Mouse (Mus musculus) T-helper 1 cell (primary cell): Measurements from ENCODE around the gene Ndufv3.

Source experiments
- in situ Hi-C: fragments of 300-600 bp; cut with MboI, MseI; formaldehyde crosslinking; loops from one replicate; pipeline ENCODE4 v1.15.1; 2025; ENCODE audit warnings: high pct_unique_total_duplicates

The Ndufv3 gene

GRCm38 (mm10) chr17:31519946-31520838 is at the start of gene Ndufv3, which contains the start of gene Wdr4:
Ndufv3 (plus strand) TSS chr17:31520115.
Wdr4 (minus strand) TSS chr17:31519980.
- in situ Hi-C loops = no loop called here

GRCm38 (mm10) chr17:31470766-31471418 is 49.0 kb upstream of the Ndufv3 start:
- in situ Hi-C loops = no loop called here

- in situ Hi-C loops = no loop called here
Measured at GRCm38 (mm10) chr17:31474388-31474787, 45.5 kb upstream of the Ndufv3 start.

GRCm38 (mm10) chr17:31478606-31479005 is 41.3 kb upstream of the Ndufv3 start:
- in situ Hi-C loops = no loop called here

GRCm38 (mm10) chr17:31479108-31479844 is 40.6 kb upstream of the Ndufv3 start:
- in situ Hi-C loops = no loop called here

- in situ Hi-C loops = no loop called here
Measured at GRCm38 (mm10) chr17:31486616-31487198, 33.2 kb upstream of the Ndufv3 start.

- in situ Hi-C loops = no loop called here
Measured at GRCm38 (mm10) chr17:31487433-31488060, 32.4 kb upstream of the Ndufv3 start.

- in situ Hi-C loops = no loop called here
Measured at GRCm38 (mm10) chr17:31491355-31491754, 28.6 kb upstream of the Ndufv3 start.

- in situ Hi-C loops = no loop called here
Measured at GRCm38 (mm10) chr17:31492416-31492815, 27.5 kb upstream of the Ndufv3 start.

GRCm38 (mm10) chr17:31494989-31495388 is 24.9 kb upstream of the Ndufv3 start:
- in situ Hi-C loops = no loop called here

GRCm38 (mm10) chr17:31497726-31498125 is 22.2 kb upstream of the Ndufv3 start:
- in situ Hi-C loops = no loop called here

- in situ Hi-C loops = no loop called here
Measured at GRCm38 (mm10) chr17:31499725-31500124, 20.2 kb upstream of the Ndufv3 start.

GRCm38 (mm10) chr17:31500416-31500815 is 19.5 kb upstream of the Ndufv3 start:
- in situ Hi-C loops = no loop called here

- in situ Hi-C loops = no loop called here
Measured at GRCm38 (mm10) chr17:31500908-31501307, 19.0 kb upstream of the Ndufv3 start.

GRCm38 (mm10) chr17:31502261-31502927 is 17.5 kb upstream of the Ndufv3 start:
- in situ Hi-C loops = no loop called here

GRCm38 (mm10) chr17:31503337-31503736 is 16.6 kb upstream of the Ndufv3 start:
- in situ Hi-C loops = no loop called here

GRCm38 (mm10) chr17:31503936-31504335 is 16.0 kb upstream of the Ndufv3 start:
- in situ Hi-C loops = no loop called here

- in situ Hi-C loops = loop anchor here (5.0 kb wide), 1 partner anchor 142 kb away; no protein-coding TSS in a partner anchor
Measured at GRCm38 (mm10) chr17:31505013-31505412, 14.9 kb upstream of the Ndufv3 start.

- in situ Hi-C loops = loop anchor here (5.0 kb wide), 1 partner anchor 141 kb away; no protein-coding TSS in a partner anchor
Measured at GRCm38 (mm10) chr17:31506282-31506681, 13.6 kb upstream of the Ndufv3 start.

- in situ Hi-C loops = loop anchor here (5.0 kb wide), 1 partner anchor 51 kb away; the partner anchor contains the start of gene Pknox1
Measured at GRCm38 (mm10) chr17:31510944-31511343, 9.0 kb upstream of the Ndufv3 start.
